Mouse (Mus musculus) urinary bladder, postnatal 14 days (tissue): ENCODE data around the gene Marveld3.

ENCODE experiments used
- DNase-seq: peaks from one replicate; pipeline ENCODE4 v3.0.0; 2021; ENCODE audit warnings: low spot score

Marveld3 gene

DNA sequence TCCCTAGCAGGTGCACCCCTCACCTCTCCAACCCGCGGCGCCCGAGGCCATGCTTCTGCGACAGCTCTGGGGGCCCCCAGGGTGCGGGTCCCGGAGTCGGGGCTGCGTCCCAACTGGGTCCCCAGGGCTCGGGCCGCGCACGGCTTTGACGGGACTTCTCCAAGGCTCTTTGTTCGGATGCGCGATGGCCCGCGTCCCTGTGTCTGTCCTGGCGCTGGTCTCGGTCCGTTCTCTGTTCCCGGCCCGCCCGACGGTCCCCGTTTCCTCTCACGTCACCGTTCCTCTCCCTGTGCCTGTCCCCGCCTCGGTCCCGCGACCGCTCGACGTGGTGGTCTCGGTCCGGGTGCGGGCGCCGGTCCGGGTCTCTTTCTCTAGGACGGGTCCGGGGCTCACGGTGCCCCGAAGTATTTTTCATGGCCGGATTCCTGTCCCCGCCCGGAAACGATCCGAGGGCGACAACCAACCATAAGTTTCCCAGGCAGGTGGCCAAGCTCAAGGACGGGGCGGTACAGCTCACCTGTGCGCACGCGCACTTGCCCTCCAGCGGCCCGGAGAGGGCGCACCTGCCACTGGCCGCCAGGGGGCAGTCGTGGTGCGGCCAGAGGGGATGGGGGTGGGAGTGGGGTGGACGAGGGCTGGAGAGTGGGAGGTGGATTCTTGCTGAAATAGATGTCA lies at the start of gene Marveld3:
Gene Marveld3 (minus strand): TSS at position 511 of the 675 bp plus-strand sequence.
- DNase-seq = peak; percentile 83

DNA sequence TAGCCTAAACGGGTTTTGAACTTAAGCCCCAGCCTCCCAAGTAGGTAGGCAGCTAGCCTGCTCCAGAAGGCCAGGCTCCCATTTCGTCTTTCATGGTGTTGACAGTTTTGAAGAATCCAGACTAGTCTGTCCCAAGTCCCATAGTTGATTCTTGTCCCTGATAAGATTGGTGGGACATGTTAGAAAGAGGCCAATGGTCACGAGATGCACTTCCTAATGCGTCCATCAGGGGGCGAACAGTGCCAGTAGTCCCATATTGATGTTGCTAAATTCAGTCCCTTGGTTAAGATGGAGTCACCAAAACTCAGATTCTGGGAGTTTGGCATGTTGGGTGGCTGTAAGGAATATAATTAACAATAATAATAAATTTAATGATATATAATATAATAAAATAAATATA lies 48.9 kb upstream of the Marveld3 start:
- DNase-seq = peak; percentile 56

DNA sequence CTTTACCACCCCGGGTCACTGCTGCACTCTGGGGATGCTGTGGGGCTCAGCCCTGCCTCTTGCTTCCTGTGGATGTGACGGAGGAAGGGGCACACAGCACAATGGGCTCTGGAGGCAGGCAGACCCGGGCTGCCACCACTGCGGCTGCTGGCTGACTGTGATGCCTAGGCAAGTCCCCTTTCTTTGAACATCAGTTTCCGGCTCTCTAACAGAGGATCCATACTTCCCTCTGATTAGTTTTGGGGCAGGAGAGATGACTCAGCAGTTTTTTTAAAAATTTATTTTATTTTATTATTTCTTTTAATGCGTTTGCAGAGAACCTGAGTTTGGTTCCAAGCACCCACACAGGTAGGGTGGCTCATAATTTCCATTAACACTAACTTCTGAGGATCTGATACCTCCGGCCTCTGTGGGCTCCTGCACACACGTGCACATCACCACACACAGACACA lies 47.0 kb upstream of the Marveld3 start:
- DNase-seq = no peak

DNA sequence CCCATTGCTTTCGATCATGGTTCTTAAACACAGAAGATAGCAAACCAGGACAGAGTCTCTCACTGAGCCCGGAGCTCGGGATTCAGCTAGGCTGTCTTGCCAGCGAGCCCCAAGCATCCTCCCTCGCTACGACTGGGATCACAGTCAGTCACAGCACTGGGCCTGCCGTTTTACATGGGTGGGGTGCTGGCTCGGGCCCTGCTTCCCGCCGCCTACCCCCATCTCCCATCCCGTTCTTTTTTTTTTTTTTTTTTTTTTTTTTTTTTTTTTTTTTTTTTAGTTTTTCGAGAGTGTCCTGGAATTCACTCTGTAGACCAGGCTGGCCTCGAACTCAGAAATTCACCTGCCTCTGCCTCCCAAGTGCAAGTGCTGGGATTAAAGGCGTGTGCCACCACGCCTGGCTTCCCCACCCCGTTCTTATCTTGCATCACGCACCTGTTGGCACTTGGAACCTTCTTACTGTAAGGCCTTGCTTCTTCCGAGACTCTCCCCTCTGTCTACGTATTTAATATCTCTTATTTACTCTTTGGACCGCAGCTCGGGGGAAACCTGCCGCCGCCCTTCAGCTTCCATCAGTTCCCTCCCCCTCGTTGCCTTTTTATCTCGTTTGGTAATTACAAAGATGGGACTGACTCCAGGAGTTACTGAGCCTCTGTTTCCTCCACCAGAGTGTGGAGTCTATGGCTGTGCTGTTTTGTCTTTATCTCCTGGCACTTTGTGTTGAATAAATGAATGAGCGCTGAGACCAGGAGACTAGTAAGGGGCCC lies 46.4 kb upstream of the Marveld3 start:
- DNase-seq = no peak

DNA sequence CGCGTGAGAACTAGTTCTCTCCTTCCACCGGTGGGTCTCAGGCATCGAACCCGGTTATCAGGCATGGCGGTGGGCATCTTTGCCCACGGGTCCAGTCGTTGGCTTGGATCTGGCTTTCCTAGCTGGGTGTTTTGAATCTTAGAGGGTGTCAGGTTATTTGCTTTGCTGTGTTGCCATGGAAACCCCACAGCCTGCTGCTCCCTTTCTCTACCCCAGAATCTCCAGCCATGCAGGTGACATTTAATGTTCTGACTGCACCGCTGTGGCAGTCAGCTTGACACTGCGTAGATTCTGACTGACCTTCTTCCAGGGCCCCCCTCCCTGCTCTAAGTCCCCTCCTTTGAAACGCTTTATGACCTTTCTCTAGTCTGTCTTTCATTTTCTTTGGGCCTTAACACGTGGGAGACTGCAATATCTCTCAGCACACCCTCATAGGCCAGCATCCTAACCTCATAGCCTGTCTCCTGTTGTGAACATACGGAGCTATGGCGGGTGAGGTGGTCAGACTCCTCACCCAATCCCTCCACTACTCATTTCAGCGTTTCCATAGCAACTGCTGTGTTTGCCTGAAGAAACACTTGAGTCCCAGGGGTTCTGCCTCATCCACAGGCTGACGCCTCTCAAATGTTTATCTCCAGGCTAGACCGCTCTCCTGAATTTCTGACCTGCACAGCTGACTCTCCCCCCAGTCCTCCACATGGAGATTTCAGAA lies 44.5 kb upstream of the Marveld3 start:
- no peak for DNase-seq

DNA sequence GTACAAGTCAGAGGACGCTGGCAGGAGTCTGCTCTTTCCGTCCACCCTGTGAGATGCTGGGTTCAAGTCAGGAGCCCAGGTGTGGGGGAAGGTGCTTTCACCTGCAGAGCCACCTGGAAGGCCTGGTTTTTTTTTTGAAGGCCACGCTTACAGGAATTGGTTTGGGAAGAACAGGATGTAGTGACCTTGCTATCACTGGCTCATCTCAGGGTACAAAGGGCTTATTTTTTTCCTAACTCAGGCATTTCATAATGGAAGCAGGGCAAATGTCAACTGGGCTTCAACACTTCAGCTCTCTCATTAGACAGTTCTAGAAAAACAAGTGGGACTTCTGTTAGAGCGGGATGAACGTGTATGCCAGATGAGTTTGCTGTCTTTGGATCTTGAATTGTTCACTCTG lies 42.3 kb upstream of the Marveld3 start:
- DNase-seq = no peak

DNA sequence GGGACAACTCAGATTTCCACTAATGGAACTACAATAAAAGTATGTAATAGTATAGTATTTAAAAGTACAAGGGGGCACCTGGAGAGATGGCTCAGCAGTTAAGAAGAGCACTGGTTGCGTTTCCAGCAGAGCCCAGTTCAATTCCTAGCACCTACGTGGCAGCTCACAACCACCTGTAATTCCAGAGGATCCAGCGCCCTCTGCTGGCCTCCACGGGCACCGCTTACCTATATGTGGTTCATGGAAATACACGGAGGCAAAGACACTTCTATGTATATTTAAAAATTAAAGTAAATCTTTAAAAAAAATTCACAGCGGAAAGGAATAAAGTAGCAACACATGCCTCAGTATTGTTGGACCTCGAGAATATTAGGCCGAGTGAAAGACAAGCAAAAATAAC lies 41.0 kb upstream of the Marveld3 start:
- DNase-seq = peak; percentile 22

DNA sequence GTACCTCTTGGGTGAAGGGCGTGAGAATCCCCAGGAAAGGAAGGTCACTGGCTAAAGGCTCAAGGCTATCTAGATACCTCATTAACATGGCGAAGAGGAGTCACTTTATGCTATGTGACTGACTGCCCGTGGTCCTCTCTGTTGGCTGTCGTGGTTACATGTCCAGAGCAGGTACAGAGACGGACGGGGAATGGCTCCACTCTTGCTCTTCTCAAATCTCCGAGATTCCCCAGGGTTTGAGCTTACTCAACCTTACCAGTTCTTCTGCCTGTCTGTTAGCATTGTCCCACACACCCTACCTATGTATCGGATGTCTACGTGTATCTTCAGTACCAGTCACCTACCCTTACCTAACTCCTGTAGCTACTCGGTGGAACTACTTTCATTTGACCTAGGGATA lies 38.0 kb upstream of the Marveld3 start:
- DNase-seq = no peak

DNA sequence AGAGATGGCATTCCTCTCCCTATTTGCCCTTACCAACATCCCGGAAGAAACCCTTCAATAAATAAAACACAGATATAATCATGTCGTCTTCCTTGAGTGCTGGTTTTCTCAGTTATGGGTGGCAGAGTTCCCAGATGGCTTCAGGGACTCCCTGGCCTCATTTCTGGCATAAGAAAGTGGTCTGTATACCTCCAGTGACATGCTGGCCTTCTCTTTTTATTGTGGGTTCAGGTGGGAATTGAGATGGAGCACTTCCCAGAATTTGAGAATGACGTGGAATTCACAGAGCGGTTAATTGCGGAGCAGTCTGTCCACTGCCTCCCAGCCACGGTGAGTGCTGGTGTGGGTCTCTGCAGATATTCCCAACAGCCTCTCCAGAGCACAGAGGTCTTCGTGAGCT lies 36.1 kb upstream of the Marveld3 start:
- no peak for DNase-seq

DNA sequence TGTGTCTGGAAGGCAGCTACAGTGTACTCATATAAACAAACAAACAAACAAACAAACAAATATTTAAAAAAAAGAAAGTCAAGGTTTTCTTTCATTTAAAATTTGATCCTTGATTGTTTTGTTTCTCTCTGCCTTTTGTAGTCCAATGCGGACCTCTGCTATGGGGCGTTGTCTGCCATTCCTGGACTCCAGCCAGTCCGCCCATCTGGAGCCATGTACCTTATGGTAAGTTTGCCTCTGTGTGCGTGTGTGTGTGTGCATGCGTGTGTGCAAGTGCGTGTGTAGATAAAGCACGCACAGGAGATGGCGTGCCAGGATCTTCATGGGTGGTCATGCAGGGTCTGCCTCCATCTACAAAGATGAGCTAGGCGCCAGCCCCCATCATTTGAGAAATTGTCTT lies 35.4 kb upstream of the Marveld3 start:
- DNase-seq = no peak

DNA sequence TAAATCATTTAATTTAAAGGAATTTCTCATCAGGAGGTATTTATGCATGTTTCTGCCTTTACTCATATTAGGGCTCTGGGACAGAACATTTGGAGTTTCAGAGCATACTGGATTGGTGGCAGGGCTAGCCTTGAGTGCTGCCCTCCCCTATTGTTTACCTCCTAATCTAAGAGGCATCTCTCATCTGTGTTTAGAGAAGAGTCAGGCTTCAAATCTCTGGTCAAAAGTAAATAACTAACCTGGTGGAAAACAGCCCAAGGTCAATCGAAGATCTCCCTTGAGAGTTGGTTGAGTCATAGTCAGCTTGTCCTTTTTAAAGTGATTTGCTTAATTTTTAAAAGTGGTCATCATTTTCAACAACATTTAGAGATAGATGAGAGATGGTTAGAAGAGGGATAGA lies 30.9 kb upstream of the Marveld3 start:
- DNase-seq = no peak

DNA sequence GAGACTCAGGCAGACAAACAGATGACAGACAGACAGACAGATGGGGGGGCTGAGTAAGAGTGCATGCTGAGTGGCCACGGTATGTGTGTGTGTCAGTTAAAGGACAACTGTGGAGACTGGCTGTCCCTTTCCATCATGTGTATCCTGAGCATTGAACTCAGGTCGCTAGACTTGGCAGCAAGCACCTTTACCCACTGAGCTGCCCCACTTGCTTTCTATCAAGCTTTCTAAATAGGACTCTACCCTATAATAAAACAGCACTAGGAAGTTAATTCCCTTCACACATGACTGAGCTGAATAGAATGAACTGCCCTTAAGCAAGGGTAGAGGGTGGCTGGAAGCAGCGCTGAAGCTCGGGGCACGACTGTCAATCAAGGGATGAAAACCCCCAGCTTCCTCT lies 30.2 kb upstream of the Marveld3 start:
- DNase-seq = no peak

DNA sequence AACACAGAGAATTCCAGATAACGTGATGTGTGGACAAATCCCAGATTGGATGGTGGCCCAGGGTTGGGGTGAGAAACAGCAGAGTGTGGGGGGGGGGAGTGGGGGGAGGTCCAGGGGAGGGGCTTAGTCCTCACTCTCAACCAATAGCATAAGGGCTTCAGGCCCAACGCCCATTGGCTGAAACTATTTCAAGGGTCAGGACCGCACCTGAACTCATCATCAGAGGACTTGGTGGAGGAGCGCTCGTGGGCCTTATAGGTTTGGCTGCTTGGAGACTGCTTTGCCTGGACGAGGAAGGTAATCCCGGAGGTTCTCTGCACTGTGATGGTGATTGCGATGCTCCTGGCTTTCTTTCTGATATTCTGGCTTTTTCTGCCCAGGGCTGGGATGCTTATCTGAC lies 28.2 kb upstream of the Marveld3 start, which contains the start of gene Tat:
Gene Tat (plus strand): TSS at position 214 of the 400 bp plus-strand sequence.
- no peak for DNase-seq

DNA sequence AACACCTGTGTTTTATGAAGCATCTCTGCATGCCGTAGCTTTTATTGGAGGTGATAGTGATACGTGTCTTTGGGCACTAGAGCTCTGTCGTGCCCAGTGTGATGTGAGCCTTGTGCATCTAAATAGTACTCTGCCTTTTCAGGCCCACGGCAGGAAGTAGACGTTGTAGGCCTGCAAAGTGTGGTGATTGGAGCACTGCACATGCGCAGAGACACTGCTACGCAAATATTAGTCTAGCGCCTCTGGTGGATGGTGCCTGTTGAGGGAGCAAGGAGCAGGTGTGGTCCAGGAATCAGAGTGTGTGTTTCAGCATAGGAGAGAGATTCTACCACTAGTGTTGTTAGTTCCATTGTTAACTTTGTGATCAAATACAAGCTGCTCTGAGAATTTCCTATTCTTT lies 27.1 kb upstream of the Marveld3 start:
- DNase-seq = no peak

DNA sequence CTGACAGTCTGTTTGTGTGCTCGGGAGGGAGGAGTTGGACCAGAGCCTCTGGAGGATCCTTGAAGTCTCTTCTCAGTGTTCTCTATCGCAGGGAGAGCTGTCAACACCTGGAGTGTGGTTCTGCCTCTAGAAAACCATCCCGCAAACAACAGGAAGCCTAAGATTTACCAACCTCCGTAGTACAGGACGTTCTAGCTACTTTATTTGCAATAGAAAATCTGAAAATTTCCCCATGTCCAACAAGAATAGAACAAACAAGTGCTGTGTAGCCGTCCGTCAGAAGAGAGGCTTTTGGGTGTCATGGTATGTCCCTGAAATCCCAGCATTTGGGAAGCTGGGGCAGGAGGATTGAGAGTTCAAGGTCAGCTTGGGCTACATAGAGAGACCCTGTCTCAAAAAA lies 25.8 kb upstream of the Marveld3 start:
- no peak for DNase-seq

DNA sequence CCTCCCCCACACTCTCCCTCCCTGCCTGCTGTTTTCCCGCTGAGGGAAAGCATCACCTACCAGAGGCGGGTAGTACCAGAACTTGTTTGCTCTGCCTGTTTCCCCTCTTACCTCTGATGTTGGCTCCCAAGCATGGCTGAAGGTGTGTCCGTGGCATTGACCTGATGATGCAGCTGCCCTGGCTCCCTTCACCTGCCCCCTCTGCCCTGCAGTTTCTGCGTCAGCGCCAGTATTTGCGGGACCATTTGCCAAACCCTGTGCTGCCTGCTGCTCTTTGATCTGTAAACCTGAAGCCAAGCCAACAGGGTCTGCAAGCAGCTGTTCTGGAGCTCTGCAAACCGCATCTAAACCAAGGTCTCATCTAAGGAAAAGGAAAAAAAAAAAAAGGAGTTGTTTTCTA lies 24.4 kb upstream of the Marveld3 start:
- DNase-seq = no peak

DNA sequence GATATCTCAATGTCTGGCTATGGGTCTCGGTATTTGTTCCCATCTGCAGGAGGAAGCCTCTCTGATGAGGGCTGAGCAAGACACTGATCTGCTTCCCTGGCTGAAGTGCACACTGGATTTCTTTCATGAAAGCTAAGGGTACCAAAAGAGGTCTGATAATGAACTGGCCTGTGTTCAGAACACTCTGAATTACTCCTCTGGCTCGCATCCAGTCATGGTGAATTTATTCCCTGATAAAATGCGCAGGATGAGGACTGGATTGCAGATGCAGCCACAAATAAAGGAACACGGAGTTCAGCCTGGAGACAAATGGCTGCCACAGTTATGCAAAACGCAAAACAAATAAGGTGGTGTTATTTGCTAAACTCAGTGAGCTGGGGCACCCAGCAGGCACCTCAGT lies 21.9 kb upstream of the Marveld3 start:
- peak; percentile 29 for DNase-seq

DNA sequence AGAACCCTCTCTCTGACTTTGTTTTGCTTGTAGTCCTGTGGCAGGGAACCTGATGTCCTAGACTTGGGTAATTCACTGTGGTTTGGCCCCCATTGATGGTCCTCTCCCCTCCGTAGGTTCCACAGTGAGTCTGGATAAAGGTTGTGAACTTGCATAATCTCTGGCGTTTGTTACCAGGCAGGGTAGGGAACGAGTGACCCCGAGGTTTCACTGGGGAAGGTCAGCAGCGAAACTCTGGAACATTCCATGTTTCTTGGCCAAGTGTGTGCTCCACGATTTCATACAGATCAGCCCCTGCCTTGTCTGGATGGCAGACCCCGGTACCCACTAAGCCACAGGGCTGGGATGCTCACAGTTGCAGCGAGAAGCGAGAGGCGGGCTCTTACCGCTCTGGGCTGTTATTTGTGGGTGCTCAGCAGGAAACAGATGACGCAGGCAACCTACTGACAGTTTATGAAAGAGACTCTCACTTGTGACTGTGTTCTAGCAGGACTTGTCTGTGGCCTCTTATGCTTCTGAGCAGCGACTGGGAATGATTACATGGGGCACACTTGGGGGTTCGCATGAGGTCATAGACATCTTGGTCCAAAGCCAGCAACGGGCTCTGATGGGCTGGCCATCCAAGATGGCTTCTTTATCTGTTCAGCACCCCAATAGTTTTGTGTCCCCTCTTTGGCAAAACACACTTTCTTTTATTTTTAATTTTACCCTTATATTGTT lies 20.5 kb upstream of the Marveld3 start:
- DNase-seq = no peak

DNA sequence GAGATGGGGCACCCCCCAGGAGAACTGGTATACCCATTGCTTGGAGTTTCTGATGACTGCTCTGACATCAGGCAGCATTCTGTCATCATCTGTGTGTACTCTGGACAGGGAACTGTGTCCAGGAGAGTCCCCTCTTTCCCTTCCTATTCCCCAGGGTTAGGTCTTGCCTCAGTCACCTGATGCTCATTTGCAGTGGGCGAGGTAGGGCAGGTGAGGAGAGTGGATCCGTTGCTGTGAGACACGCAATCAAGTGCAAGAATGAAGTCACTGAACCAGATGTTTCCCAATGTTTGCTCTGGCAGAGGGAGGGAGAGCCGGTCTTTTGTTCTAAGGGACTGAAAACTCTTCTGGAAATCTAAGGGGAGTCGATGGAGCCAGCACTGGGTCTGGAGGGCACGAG lies 17.3 kb upstream of the Marveld3 start:
- no peak for DNase-seq

DNA sequence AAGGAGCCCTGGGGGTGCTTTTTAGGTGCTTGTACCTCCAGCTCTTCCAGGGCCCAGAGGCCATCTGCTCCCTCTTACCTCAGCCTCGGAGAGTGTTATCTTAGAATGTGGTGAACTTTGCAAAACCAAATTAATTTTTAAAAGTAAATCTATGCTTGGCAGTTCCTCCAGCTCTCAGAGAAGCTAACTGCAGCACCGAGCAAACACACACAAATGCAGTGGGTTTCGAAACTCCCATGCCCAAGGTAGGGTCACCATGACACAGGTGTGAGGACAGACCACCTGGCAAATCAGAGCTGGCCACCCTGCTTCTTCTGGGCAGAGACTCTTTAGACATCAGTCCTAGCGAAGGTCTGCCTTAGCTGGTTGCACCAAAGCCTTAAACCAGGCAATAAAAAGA lies 10.9 kb upstream of the Marveld3 start:
- DNase-seq = no peak

DNA sequence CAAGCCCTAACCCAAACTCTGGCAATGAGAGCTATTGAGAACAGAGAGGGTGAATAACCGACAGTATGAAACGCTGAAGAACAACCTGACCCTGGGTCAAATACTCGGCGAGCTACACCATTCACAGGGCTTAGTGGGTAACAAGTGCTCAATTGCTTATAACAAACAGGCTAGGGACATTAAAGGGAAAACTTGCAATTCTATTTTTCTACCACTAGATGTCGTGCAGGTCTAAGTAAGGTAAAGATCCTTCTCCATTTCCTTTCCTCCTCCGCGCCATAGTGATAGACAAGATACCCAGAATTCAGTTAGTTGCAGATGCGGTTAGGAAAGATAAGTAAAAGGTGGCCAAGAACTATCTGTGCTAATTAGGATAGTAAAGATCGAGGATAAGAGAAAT lies 8.3 kb upstream of the Marveld3 start:
- DNase-seq = no peak

DNA sequence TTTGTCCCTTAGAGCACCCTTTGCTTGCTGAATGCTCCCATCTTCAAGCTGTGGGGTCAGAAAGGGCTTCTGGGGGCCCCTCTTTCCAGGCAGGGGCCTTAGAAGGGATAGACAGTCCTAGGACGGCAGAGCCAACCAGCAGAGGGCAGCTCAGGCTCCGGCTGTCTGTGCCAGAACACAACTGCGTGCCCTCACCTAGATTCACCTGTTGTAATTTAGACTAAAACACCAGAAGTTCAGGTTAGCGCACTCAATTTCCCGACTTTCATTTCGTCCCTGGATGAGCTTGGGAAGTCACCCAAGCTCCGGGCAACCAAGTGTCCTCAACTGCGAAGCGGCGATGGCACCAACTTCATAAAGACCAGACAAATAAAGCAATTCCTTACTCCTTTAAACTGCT lies 6.8 kb upstream of the Marveld3 start:
- DNase-seq = no peak
